Mouse (Mus musculus): ENCODE data around the gene Mdk. TPM values are rescaled to one million over a fixed set of nuclear protein-coding genes. Genes with fewer than 3 reads are reported as not detected.

Mdk gene
- total RNA-seq, 2 experiments from 2014 or later: 0.77 TPM; not detected in 1

GRCm38 (mm10) chr2:91921790-91922570, 10.1 kb downstream of the Mdk start:
- ATAC-seq (replicated peaks; ENCODE audit: low FRiP score, poor library complexity, severe bottlenecking): 0 out of 2 replicates have a peak, but pooled peaks have one; percentile 33

- ATAC-seq (replicated peaks; ENCODE audit: low FRiP score, poor library complexity, severe bottlenecking): no peak
These were observed 10.8 kb downstream of the Mdk start for GRCm38 (mm10) chr2:91921181-91921789.

GRCm38 (mm10) chr2:91920130-91920529, 12.0 kb downstream of the Mdk start:
- ATAC-seq (replicated peaks; ENCODE audit: low FRiP score, poor library complexity, severe bottlenecking): no peak

GRCm38 (mm10) chr2:91917096-91917495, 15.0 kb downstream of the Mdk start:
- no peak for ATAC-seq (replicated peaks; ENCODE audit: low FRiP score, poor library complexity, severe bottlenecking)

GRCm38 (mm10) chr2:91916346-91916977, 15.6 kb downstream of the Mdk start:
- ATAC-seq (replicated peaks; ENCODE audit: low FRiP score, poor library complexity, severe bottlenecking): no peak

GRCm38 (mm10) chr2:91913328-91914110, 18.6 kb downstream of the Mdk start:
- no peak for ATAC-seq (replicated peaks; ENCODE audit: low FRiP score, poor library complexity, severe bottlenecking)

- ATAC-seq (replicated peaks; ENCODE audit: low FRiP score, poor library complexity, severe bottlenecking): no peak
These were observed 19.5 kb downstream of the Mdk start for GRCm38 (mm10) chr2:91912616-91913015.

- ATAC-seq (replicated peaks; ENCODE audit: low FRiP score, poor library complexity, severe bottlenecking): no peak
These were observed 26.0 kb downstream of the Mdk start for GRCm38 (mm10) chr2:91906141-91906540.

GRCm38 (mm10) chr2:91904618-91905307, 27.3 kb downstream of the Mdk start:
- no peak for ATAC-seq (replicated peaks; ENCODE audit: low FRiP score, poor library complexity, severe bottlenecking)

- no peak for ATAC-seq (replicated peaks; ENCODE audit: low FRiP score, poor library complexity, severe bottlenecking)
These were observed 28.7 kb downstream of the Mdk start for GRCm38 (mm10) chr2:91903171-91903925.

GRCm38 (mm10) chr2:91902336-91902735, 29.8 kb downstream of the Mdk start:
- ATAC-seq (replicated peaks; ENCODE audit: low FRiP score, poor library complexity, severe bottlenecking): no peak

GRCm38 (mm10) chr2:91900431-91900830, 31.7 kb downstream of the Mdk start:
- no peak for ATAC-seq (replicated peaks; ENCODE audit: low FRiP score, poor library complexity, severe bottlenecking)

GRCm38 (mm10) chr2:91899141-91899540, 33.0 kb downstream of the Mdk start:
- ATAC-seq (replicated peaks; ENCODE audit: low FRiP score, poor library complexity, severe bottlenecking): no peak

GRCm38 (mm10) chr2:91897968-91898367, 34.1 kb downstream of the Mdk start:
- 0 out of 2 replicates have a peak, but pooled peaks have one; percentile 19 for ATAC-seq (replicated peaks; ENCODE audit: low FRiP score, poor library complexity, severe bottlenecking)

- no peak for ATAC-seq (replicated peaks; ENCODE audit: low FRiP score, poor library complexity, severe bottlenecking)
These were observed 36.7 kb downstream of the Mdk start for GRCm38 (mm10) chr2:91895401-91895800.

GRCm38 (mm10) chr2:91894716-91895115, 37.4 kb downstream of the Mdk start:
- ATAC-seq (replicated peaks; ENCODE audit: low FRiP score, poor library complexity, severe bottlenecking): no peak

- no peak for ATAC-seq (replicated peaks; ENCODE audit: low FRiP score, poor library complexity, severe bottlenecking)
These were observed 47.5 kb downstream of the Mdk start for GRCm38 (mm10) chr2:91884616-91885015.

GRCm38 (mm10) chr2:91883961-91884360, 48.1 kb downstream of the Mdk start:
- ATAC-seq (replicated peaks; ENCODE audit: low FRiP score, poor library complexity, severe bottlenecking): no peak
